Mouse (Mus musculus) lung, postnatal 0 days (tissue): ENCODE measurements around the gene Guca2a. TPM values are rescaled to one million over a fixed set of nuclear protein-coding genes. Genes with fewer than 3 reads are reported as not detected.

Experiments used
- ATAC-seq: fragments of 200-750 bp; cut with Nextera tagmentation; 2 replicates; pipeline ENCODE4 v1.8.0; 2017; ENCODE audit warnings: moderate library complexity
- DNase-seq: peaks from one replicate; pipeline ENCODE4 v3.0.0-alpha.2; 2016; ENCODE audit warnings: low spot score
- H3K27ac ChIP-seq: fragments of 300-500 bp; sonication (generic); 2 replicates; pipeline ENCODE4 v1.5.1; 2014; ENCODE audit warnings: antibody characterized with exemption, mild to moderate bottlenecking, low read length, mixed read lengths
- H3K27me3 ChIP-seq: fragments of 300-500 bp; sonication (generic); replicated peaks from 2 replicates; pipeline ENCODE4 v1.6.1; 2014; ENCODE audit warnings: low read length, mixed read lengths; ENCODE audit not compliant: insufficient read depth
- H3K36me3 ChIP-seq: fragments of 300-500 bp; sonication (generic); 2 replicates; pipeline ENCODE4 v1.6.1; 2014; ENCODE audit warnings: low read length, mixed read lengths; ENCODE audit not compliant: insufficient read depth
- H3K4me1 ChIP-seq: fragments of 300-500 bp; sonication (generic); 2 replicates; pipeline ENCODE4 v1.6.1; 2014; ENCODE audit warnings: antibody characterized with exemption, low read depth, low read length, mixed read lengths; ENCODE audit not compliant: insufficient read depth
- H3K4me2 ChIP-seq: fragments of 300-500 bp; sonication (generic); replicated peaks from 2 replicates; pipeline ENCODE4 v1.6.1; 2014; ENCODE audit warnings: low read depth, mild to moderate bottlenecking, low read length, moderate library complexity, mixed read lengths
- H3K4me3 ChIP-seq: fragments of 300-500 bp; sonication (generic); 2 replicates; pipeline ENCODE4 v1.5.1; 2014; ENCODE audit warnings: low read depth, low read length
- H3K9ac ChIP-seq: fragments of 300-500 bp; sonication (generic); replicated peaks from 2 replicates; pipeline ENCODE4 v1.6.1; 2014; ENCODE audit warnings: low read depth, mild to moderate bottlenecking
- H3K9me3 ChIP-seq: fragments of 300-500 bp; sonication (generic); 2 replicates; pipeline ENCODE4 v1.6.1; 2016; ENCODE audit warnings: low read length, mixed read lengths
- CTCF ChIP-seq: IDR thresholded peaks from 2 replicates; pipeline ENCODE4 v1.5.1; 2016; ENCODE audit warnings: antibody characterized with exemption, mild to moderate bottlenecking
- EP300 ChIP-seq: IDR thresholded peaks from 2 replicates; pipeline ENCODE4 v1.6.1; 2016; ENCODE audit warnings: antibody characterized with exemption, mild to moderate bottlenecking, control low read depth
- WGBS: fragments of 180-500 bp; shearing (Covaris S2); extraction: QIAGEN DNeasy Blood & Tissue Kit; methylation state at CpG from one replicate; pipeline ENCODE4 v1.1.7; 2014; 5-methylcytosine and 5-hydroxymethylcytosine counted together
- polyA plus RNA-seq: library from polyadenylated mRNA; unstranded; fragments of >200 nt; fragmentation: Nextera tagmentation; extraction: Ambion mirVana; gene quantifications from 2 replicates; pipeline ENCODE4 v1.2.1, GENCODE M21; 2015

The Guca2a gene
- polyA plus RNA-seq, result 1.00 and 2.2 TPM in 2 replicates

DNA sequence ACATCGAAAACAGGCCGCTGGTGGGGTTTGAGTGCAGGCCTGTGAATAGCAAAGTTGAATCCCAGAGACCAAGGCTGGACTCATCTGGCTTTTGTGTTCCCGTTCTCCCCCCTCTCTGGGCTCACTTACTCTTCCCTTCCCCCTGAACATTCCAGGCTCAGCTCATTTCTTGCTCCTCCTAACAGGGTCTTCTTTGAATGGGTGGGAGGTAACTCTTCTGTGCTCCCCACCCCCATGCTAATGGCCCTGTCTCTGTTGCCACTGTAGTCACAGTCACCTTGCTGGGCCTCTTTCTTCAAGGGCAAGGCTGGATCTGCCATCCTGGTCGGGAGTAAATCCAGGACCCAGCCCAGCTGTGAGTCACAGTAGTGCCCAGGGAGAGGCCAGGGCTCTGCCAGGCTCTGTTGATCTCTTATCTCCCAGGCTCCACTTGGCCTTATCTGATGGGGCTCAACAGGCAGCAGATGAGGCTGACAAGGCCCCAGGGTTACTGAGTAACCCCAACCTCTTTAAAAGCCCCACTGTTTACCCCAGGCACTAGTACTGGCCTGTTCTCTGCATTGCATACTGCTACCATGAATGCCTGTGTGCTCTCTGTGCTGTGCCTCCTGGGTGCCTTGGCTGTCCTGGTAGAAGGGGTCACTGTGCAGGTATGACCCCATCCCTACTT, at the start of gene Guca2a:
Guca2a (plus strand) TSS at position 529 of the 670 bp plus-strand sequence.
- Histone ChIP-seq H3K4me3 (no peak within 1 kb of the TSS), H3K9ac (no peak within 1 kb of the TSS), H3K36me3 (no peaks in the 10 kb centered on the region), H3K4me1 (0 out of 2 replicates have a peak, but pooled peaks cover 3% of the 10 kb centered on the region), H3K27ac (peak within 1 kb of the TSS; percentile 9; the same call in 1 of the 2 replicates), H3K9me3 (no peaks in the 10 kb centered on the region), H3K4me2 (no peak within 1 kb of the TSS), H3K27me3 (no peaks in the 10 kb centered on the region)
- DNase-seq (peak; percentile 70), ATAC-seq (peak; percentile 89)
- 44% methylated on average over 4 of the region's 4 CpGs for WGBS
- TF ChIP-seq CTCF (no peak), EP300 (peak; percentile 39; the same call in 1 of the 2 replicates)

DNA sequence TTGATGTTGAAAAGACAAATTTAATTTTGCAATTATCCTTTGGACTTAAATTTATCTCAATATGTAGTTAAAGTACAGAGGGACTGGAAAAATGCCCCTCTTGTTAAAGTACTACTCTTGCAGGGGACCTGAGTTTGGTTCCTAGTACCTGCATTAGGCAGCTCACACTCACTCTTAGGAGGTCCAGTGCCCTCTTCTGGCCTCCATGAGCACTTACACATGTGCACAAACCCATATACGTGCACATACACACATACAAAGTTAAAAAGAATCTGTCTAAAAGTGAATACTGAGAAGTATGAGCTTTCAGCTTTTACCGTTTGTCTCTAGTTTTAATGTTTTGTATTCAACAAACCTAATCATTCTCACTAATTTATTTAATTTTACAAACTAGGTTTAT, 49.5 kb upstream of the Guca2a start:
- ATAC-seq, result no peak
- 98% methylated on average over 2 of the region's 2 CpGs for WGBS
- Histone ChIP-seq H3K4me2 (no peak overlapping the region), H3K4me3 (no peak overlapping the region), H3K9ac (no peak overlapping the region), H3K36me3 (no peaks in the 10 kb centered on the region), H3K9me3 (no peaks in the 10 kb centered on the region), H3K4me1 (no peaks in the 10 kb centered on the region), H3K27ac (no peak overlapping the region), H3K27me3 (no peaks in the 10 kb centered on the region)
- no peak for TF ChIP-seq EP300
- peak; percentile 26; the same call in 1 of the 2 replicates for TF ChIP-seq CTCF
- no peak for DNase-seq

DNA sequence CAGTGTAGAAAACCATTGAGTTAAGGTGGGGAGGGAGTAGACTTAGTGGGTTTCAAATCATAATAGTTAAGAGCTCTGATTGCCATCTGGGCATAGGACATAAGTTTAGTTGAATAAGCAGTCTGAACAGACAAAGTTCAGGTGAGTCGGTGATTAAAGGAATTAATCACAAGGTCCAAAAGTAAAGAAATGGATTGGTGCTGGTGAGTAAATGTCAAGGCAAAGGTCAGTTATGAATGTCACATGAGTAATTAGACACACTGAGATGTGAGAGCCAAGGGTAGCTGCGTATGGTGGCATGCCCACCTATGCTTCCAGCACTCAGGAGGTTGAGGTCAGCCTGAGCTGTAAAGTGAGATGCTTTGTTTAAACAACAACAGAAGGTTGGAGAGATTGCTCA, 48.1 kb upstream of the Guca2a start:
- Histone ChIP-seq H3K4me2 (no peak overlapping the region), H3K4me3 (no peak overlapping the region), H3K9me3 (no peaks in the 10 kb centered on the region), H3K9ac (no peak overlapping the region), H3K27ac (no peak overlapping the region), H3K4me1 (no peaks in the 10 kb centered on the region), H3K27me3 (no peaks in the 10 kb centered on the region), H3K36me3 (no peaks in the 10 kb centered on the region)
- no peak for DNase-seq
- TF ChIP-seq EP300, result no peak
- no peak for TF ChIP-seq CTCF
- no peak for ATAC-seq
- WGBS, result 89% methylated on average over 2 of the region's 2 CpGs

DNA sequence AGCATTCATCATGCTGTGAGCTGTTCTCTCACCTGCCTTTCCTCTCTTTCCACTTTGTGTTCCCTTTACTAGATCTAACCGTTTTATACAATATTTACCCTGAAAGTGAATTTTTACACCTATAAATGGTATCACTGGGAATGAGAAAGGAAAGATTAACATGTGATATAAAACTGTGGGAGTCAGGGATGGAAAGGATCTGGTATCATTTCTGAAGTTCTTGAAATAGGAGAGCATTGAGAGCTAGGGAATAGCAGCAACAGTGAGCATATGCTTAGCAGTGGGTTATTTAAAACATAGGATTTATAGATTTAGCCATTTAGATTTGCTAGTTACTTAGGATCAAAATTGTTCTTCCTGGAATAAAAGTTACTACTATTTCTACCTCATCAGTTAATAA, 47.5 kb upstream of the Guca2a start:
- Histone ChIP-seq H3K4me1 (no peaks in the 10 kb centered on the region), H3K4me2 (no peak overlapping the region), H3K9me3 (no peaks in the 10 kb centered on the region), H3K9ac (no peak overlapping the region), H3K27me3 (no peaks in the 10 kb centered on the region), H3K36me3 (no peaks in the 10 kb centered on the region), H3K4me3 (no peak overlapping the region), H3K27ac (no peak overlapping the region)
- 79% methylated on average over 1 of the region's 1 CpGs for WGBS
- TF ChIP-seq CTCF (no peak), EP300 (no peak)
- ATAC-seq (no peak), DNase-seq (no peak)

DNA sequence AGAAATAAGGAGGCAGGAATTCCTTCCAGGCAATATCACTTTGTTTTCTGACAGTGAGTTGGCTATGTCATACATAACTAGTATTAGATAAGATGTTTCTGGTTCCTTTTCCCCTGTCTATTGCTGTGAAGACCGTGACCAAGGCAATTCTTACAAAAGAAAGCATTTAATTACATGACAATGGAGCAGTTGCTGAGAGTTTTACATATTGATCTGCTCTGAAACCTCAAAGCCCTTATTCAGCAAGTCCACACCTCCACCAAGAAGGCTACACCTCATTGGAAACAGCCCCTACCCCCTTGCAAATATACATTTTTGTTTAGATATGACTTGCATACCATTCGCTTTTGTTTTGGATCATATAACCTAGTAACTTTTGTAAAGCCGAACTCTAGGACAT, 45.0 kb upstream of the Guca2a start:
- no peaks in the 10 kb centered on the region for H3K27me3 ChIP-seq
- no peak overlapping the region for H3K4me3 ChIP-seq
- no peaks in the 10 kb centered on the region for H3K36me3 ChIP-seq
- DNase-seq (no peak), ATAC-seq (no peak)
- no peak overlapping the region for H3K9ac ChIP-seq
- no peak overlapping the region for H3K27ac ChIP-seq
- H3K4me1 ChIP-seq, result no peaks in the 10 kb centered on the region
- H3K9me3 ChIP-seq, result no peaks in the 10 kb centered on the region
- WGBS, result 83% methylated on average over 3 of the region's 3 CpGs
- TF ChIP-seq EP300 (no peak), CTCF (no peak)
- H3K4me2 ChIP-seq, result no peak overlapping the region

DNA sequence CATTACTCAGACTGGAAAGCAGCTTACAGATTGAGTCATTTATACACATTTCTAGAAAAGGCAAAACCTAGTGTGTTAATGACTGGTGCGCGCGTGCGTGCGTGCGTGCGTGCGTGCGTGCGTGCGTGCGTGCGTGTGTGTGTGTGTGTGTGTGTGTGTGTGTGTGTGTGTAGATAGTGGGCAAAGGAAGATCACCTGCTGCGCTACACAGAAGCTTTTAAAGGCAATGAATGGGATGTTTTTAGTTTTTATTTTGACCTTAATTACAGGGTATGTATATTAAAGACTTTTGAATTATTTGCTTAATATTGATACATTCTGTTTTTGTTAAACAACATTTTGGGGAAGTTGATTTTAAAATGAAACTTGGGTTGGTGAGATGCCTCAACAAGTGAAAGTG, 43.2 kb upstream of the Guca2a start:
- H3K36me3 ChIP-seq, result no peaks in the 10 kb centered on the region
- ATAC-seq (no peak), DNase-seq (no peak)
- TF ChIP-seq CTCF (no peak), EP300 (no peak)
- no peak overlapping the region for H3K4me3 ChIP-seq
- H3K27me3 ChIP-seq, result no peaks in the 10 kb centered on the region
- no peaks in the 10 kb centered on the region for H3K4me1 ChIP-seq
- no peak overlapping the region for H3K9ac ChIP-seq
- WGBS, result 97% methylated on average over 14 of the region's 14 CpGs
- no peak overlapping the region for H3K4me2 ChIP-seq
- H3K9me3 ChIP-seq, result no peaks in the 10 kb centered on the region
- no peak overlapping the region for H3K27ac ChIP-seq
